Mouse (Mus musculus) testis, postnatal 10 days (tissue): ENCODE measurements around the gene Cd40.

Experiments used
- DNase-seq: peaks from one replicate; pipeline ENCODE4 v3.0.0; 2021; ENCODE audit warnings: low spot score

The Cd40 gene

GRCm38 (mm10) chr2:165102920-165103319, 47.5 kb downstream of the Cd40 start:
- DNase-seq = no peak

- no peak for DNase-seq
These were observed 50.2 kb downstream of the Cd40 start for GRCm38 (mm10) chr2:165105513-165106079.

GRCm38 (mm10) chr2:165106585-165106984, 51.2 kb downstream of the Cd40 start:
- DNase-seq = peak; percentile 39

GRCm38 (mm10) chr2:165112149-165112548, 56.7 kb downstream of the Cd40 start:
- DNase-seq = peak; percentile 95

GRCm38 (mm10) chr2:165113733-165114132, 58.3 kb downstream of the Cd40 start:
- no peak for DNase-seq

DNA sequence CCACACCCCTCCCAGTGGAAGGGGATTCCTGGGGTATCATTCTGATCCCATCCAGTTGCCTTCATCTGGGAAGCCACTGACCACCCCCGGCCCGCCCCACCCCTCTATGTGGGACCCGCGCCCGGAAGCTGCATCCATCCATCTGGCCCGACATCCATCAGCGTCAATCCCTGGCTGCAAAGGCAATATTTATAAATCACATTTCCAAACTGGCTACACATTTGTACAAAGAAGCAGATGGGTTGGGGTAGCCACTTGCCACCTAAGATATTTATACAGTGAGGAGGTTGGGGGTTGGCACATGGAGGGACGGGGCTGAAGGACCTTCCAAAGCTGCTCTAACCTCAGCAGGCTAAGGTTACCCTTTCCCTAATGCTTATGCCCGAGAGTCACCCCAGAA, 65.3 kb downstream of the Cd40 start:
- no peak for DNase-seq

DNA sequence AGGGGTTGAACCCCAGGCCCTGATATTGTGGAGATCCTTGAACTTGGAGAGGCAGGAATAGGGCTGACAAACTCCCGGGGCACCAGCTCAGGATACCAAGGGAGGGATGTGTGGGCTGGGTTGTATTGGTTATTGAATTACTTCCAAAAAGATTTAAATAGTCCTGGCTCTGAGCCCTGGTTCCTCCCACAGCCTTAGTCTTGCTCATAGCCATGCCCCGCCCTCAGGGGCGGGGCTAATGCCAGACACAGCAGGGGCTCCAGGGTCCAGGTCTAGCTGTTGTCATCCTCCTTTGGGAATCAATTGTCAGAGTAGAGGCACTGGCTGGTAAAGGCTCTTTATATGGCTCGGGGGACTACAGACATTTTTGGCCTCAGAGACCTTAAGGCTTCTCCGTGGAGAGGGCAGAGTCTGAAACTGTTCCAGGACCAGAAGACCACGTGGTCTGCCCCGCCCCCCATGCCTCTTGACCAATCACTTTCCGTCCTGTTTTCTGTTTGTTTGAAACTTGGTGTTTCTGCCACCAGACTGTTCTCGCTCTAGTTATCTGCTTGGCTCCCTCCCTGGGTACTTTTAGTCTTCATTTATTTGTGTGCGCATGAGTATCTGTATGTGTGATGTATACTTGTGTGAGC, 65.9 kb downstream of the Cd40 start:
- no peak for DNase-seq
